Mouse (Mus musculus): ENCODE measurements at regions not wholly inside any gene's neighbourhood (a gene's known extent, or its start where the extent isn't known, plus 50 kb on each side); places are given as distances from the start of the nearest gene placed in this dataset.

- TF ChIP-seq CTCF (IDR thresholded peaks at IDR 0.05; ENCODE audit: extremely low read depth, insufficient read depth, insufficient read length, insufficient replicate concordance) (no peak), POLR2A (IDR thresholded peaks at IDR 0.05; ENCODE audit: low read depth, low read length) (no peak)
- no peak overlapping the region for H3K27ac ChIP-seq (ENCODE audit: insufficient read depth, low read length)
- H3K4me3 ChIP-seq (ENCODE audit: extremely low read depth, insufficient read depth, insufficient read length): no peak overlapping the region
- WGBS: 66% methylated on average over 2 of the region's 2 CpGs
- DNase-seq (ENCODE audit: low read depth in 1 of 2, low spot score in 2 of 2): no peak
- H3K27me3 ChIP-seq (ENCODE audit: control insufficient read depth, insufficient read depth, low read length): no peaks in the 10 kb centered on the region
- H3K4me1 ChIP-seq (ENCODE audit: control insufficient read depth, insufficient read depth, insufficient read length): no peaks in the 10 kb centered on the region
- no peaks in the 10 kb centered on the region for H3K36me3 ChIP-seq (ENCODE audit: control insufficient read depth, insufficient read depth, low read length)
Observed at GRCm38 (mm10) chr12:35679025-35679424, 144.2 kb upstream of the Ahr start.

GRCm38 (mm10) chr12:35674487-35674886, 139.6 kb upstream of the Ahr start:
- Histone ChIP-seq H3K27me3 (ENCODE audit: control insufficient read depth, insufficient read depth, low read length) (no peaks in the 10 kb centered on the region), H3K4me3 (ENCODE audit: extremely low read depth, insufficient read depth, insufficient read length) (no peak overlapping the region), H3K27ac (ENCODE audit: insufficient read depth, low read length) (no peak overlapping the region), H3K4me1 (ENCODE audit: control insufficient read depth, insufficient read depth, insufficient read length) (no peaks in the 10 kb centered on the region), H3K36me3 (ENCODE audit: control insufficient read depth, insufficient read depth, low read length) (no peaks in the 10 kb centered on the region)
- peak in 1 of 2 experiments; percentile 29 for DNase-seq (ENCODE audit: low read depth in 1 of 2, low spot score in 2 of 2)
- 75% methylated on average over 6 of the region's 6 CpGs for WGBS
- no peak for TF ChIP-seq POLR2A (IDR thresholded peaks at IDR 0.05; ENCODE audit: low read depth, low read length)
- peak; percentile 13; the same call in 1 of the 2 replicates for TF ChIP-seq CTCF (IDR thresholded peaks at IDR 0.05; ENCODE audit: extremely low read depth, insufficient read depth, insufficient read length, insufficient replicate concordance)

DNA sequence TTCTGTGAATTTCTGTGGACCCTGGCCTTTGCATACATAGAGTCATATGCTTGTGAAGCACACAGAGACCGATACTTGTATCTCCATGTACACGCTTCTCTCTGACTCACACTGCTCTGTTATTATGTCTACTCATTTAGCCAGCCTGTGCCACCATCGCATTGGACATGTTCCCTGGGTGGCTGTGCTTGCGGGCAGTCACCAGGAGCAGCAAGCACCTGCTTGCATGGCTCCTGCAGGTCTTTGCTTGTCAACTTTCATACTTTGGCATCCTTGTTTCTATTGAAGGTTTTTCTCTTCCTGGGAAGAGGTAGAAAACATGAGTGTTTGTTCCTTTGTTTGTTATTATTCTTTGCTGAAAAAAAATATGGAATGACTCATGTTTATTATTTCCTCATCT, 136.1 kb upstream of the Ahr start:
- no peak overlapping the region for H3K27ac ChIP-seq (ENCODE audit: insufficient read depth, low read length)
- no peak for DNase-seq (ENCODE audit: low read depth in 1 of 2, low spot score in 2 of 2)
- H3K36me3 ChIP-seq (ENCODE audit: control insufficient read depth, insufficient read depth, low read length): no peaks in the 10 kb centered on the region
- H3K27me3 ChIP-seq (ENCODE audit: control insufficient read depth, insufficient read depth, low read length): no peaks in the 10 kb centered on the region
- no peak overlapping the region for H3K4me3 ChIP-seq (ENCODE audit: extremely low read depth, insufficient read depth, insufficient read length)
- no peak for TF ChIP-seq POLR2A (IDR thresholded peaks at IDR 0.05; ENCODE audit: low read depth, low read length)
- no peak for TF ChIP-seq CTCF (IDR thresholded peaks at IDR 0.05; ENCODE audit: extremely low read depth, insufficient read depth, insufficient read length, insufficient replicate concordance)
- H3K4me1 ChIP-seq (ENCODE audit: control insufficient read depth, insufficient read depth, insufficient read length): no peaks in the 10 kb centered on the region
- 92% methylated on average over 4 of the region's 4 CpGs for WGBS

GRCm38 (mm10) chr12:35668716-35669115, 133.9 kb upstream of the Ahr start:
- Histone ChIP-seq H3K27ac (ENCODE audit: insufficient read depth, low read length) (no peak overlapping the region), H3K36me3 (ENCODE audit: control insufficient read depth, insufficient read depth, low read length) (no peaks in the 10 kb centered on the region), H3K27me3 (ENCODE audit: control insufficient read depth, insufficient read depth, low read length) (no peaks in the 10 kb centered on the region), H3K4me1 (ENCODE audit: control insufficient read depth, insufficient read depth, insufficient read length) (no peaks in the 10 kb centered on the region), H3K4me3 (ENCODE audit: extremely low read depth, insufficient read depth, insufficient read length) (no peak overlapping the region)
- WGBS: 86% methylated on average over 1 of the region's 1 CpGs
- no peak for DNase-seq (ENCODE audit: low read depth in 1 of 2, low spot score in 2 of 2)
- no peak for TF ChIP-seq CTCF (IDR thresholded peaks at IDR 0.05; ENCODE audit: extremely low read depth, insufficient read depth, insufficient read length, insufficient replicate concordance)
- no peak for TF ChIP-seq POLR2A (IDR thresholded peaks at IDR 0.05; ENCODE audit: low read depth, low read length)

DNA sequence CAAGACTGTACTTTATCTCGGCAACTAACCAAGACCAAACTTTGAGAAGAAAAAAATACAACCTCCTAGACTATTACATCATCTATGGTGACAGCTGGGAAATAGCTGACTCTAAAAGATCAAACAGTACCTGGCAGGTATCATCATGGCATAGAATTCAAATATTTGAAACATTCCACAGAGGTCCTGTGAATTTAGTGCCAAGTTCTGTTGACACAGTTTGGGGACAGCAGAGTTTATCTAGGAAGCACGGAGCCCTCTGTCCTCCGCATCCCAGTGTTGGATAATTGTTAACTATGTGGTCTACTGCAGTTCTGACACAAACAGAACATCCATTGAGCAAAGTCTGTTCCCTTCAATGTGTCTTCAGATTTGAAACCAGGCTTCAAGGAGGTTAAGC, 132.9 kb upstream of the Ahr start:
- Histone ChIP-seq H3K4me1 (ENCODE audit: control insufficient read depth, insufficient read depth, insufficient read length) (no peaks in the 10 kb centered on the region), H3K36me3 (ENCODE audit: control insufficient read depth, insufficient read depth, low read length) (no peaks in the 10 kb centered on the region), H3K27me3 (ENCODE audit: control insufficient read depth, insufficient read depth, low read length) (no peaks in the 10 kb centered on the region), H3K27ac (ENCODE audit: insufficient read depth, low read length) (no peak overlapping the region), H3K4me3 (ENCODE audit: extremely low read depth, insufficient read depth, insufficient read length) (no peak overlapping the region)
- WGBS: 94% methylated on average over 3 of the region's 3 CpGs
- no peak for DNase-seq (ENCODE audit: low read depth in 1 of 2, low spot score in 2 of 2)
- TF ChIP-seq CTCF (IDR thresholded peaks at IDR 0.05; ENCODE audit: extremely low read depth, insufficient read depth, insufficient read length, insufficient replicate concordance) (no peak), POLR2A (IDR thresholded peaks at IDR 0.05; ENCODE audit: low read depth, low read length) (no peak)

- no peak overlapping the region for H3K27ac ChIP-seq (ENCODE audit: insufficient read depth, low read length)
- TF ChIP-seq CTCF (IDR thresholded peaks at IDR 0.05; ENCODE audit: extremely low read depth, insufficient read depth, insufficient read length, insufficient replicate concordance) (no peak), POLR2A (IDR thresholded peaks at IDR 0.05; ENCODE audit: low read depth, low read length) (no peak)
- H3K4me1 ChIP-seq (ENCODE audit: control insufficient read depth, insufficient read depth, insufficient read length): no peaks in the 10 kb centered on the region
- H3K27me3 ChIP-seq (ENCODE audit: control insufficient read depth, insufficient read depth, low read length): no peaks in the 10 kb centered on the region
- no peaks in the 10 kb centered on the region for H3K36me3 ChIP-seq (ENCODE audit: control insufficient read depth, insufficient read depth, low read length)
- no peak overlapping the region for H3K4me3 ChIP-seq (ENCODE audit: extremely low read depth, insufficient read depth, insufficient read length)
- no peak for DNase-seq (ENCODE audit: low read depth in 1 of 2, low spot score in 2 of 2)
Observed at GRCm38 (mm10) chr12:35667218-35667617, 132.4 kb upstream of the Ahr start.

GRCm38 (mm10) chr12:35666062-35666461, 131.2 kb upstream of the Ahr start:
- 57% methylated on average over 2 of the region's 2 CpGs for WGBS
- no peaks in the 10 kb centered on the region for H3K27me3 ChIP-seq (ENCODE audit: control insufficient read depth, insufficient read depth, low read length)
- no peak overlapping the region for H3K4me3 ChIP-seq (ENCODE audit: extremely low read depth, insufficient read depth, insufficient read length)

More at GRCm38 (mm10) chr12:35666062-35666461, 131.2 kb upstream of the Ahr start:
- no peak for DNase-seq (ENCODE audit: low read depth in 1 of 2, low spot score in 2 of 2)
- no peak for TF ChIP-seq POLR2A (IDR thresholded peaks at IDR 0.05; ENCODE audit: low read depth, low read length)
- TF ChIP-seq CTCF (IDR thresholded peaks at IDR 0.05; ENCODE audit: extremely low read depth, insufficient read depth, insufficient read length, insufficient replicate concordance): no peak
- H3K4me1 ChIP-seq (ENCODE audit: control insufficient read depth, insufficient read depth, insufficient read length): no peaks in the 10 kb centered on the region
- no peak overlapping the region for H3K27ac ChIP-seq (ENCODE audit: insufficient read depth, low read length)
- no peaks in the 10 kb centered on the region for H3K36me3 ChIP-seq (ENCODE audit: control insufficient read depth, insufficient read depth, low read length)

Data from spleen, adult 2 months (tissue).